Mouse (Mus musculus) MEL (cell line): ENCODE data around the gene Dlec1. TPM values are rescaled to one million over a fixed set of nuclear protein-coding genes. Genes with fewer than 3 reads are reported as not detected.

Experiments
- DNase-seq: peaks from one replicate; pipeline ENCODE4 v3.0.0; 2011; ENCODE audit warnings: low read depth, low spot score
- H3K27ac ChIP-seq: 2 replicates; pipeline ENCODE4 v1.5.1; 2012; ENCODE audit warnings: low read depth, mild to moderate bottlenecking, control low read depth, low read length, moderate library complexity; ENCODE audit not compliant: control insufficient read depth
- H3K27me3 ChIP-seq, 2 experiments: fragments of 150-350 bp in 1 of 2; sonication (generic) in 1 of 2; 2 replicates each; pipeline ENCODE4 v1.6.1; 2012; ENCODE audit warnings: low read length in 2 of 2, mild to moderate bottlenecking in 2 of 2, improper control_type of control experiment in 1 of 2, moderate library complexity in 1 of 2; ENCODE audit not compliant: insufficient read depth in 2 of 2, control insufficient read depth in 1 of 2
- H3K36me3 ChIP-seq, 2 experiments: 2 replicates each; pipeline ENCODE4 v1.6.1; 2012 to 2014; ENCODE audit warnings: low read length in 2 of 2, improper control_type of control experiment in 1 of 2, inconsistent platforms in 1 of 2, mild to moderate bottlenecking in 1 of 2; ENCODE audit not compliant: insufficient read depth in 2 of 2, control insufficient read depth in 1 of 2
- H3K4me1 ChIP-seq, 2 experiments: fragments of 150-350 bp in 1 of 2; sonication (generic) in 1 of 2; 2 replicates each; pipeline ENCODE4 v1.6.1; 2012; ENCODE audit warnings: low read length in 2 of 2, improper control_type of control experiment in 1 of 2, mild to moderate bottlenecking in 1 of 2; ENCODE audit not compliant: insufficient read depth in 2 of 2, control insufficient read depth in 1 of 2
- H3K4me3 ChIP-seq, 2 experiments: fragments of 150-350 bp in 1 of 2; sonication (generic) in 1 of 2; 2 replicates each; pipeline ENCODE4 v1.5.1; 2012; ENCODE audit warnings: low read depth in 2 of 2, low read length in 2 of 2, mild to moderate bottlenecking in 2 of 2, moderate library complexity in 2 of 2, control low read depth in 1 of 2, improper control_type of control experiment in 1 of 2; ENCODE audit not compliant: control insufficient read depth in 1 of 2, insufficient read depth in 1 of 2
- H3K79me2 ChIP-seq: 2 replicates; pipeline ENCODE4 v1.6.1; 2012; ENCODE audit warnings: mild to moderate bottlenecking, low read length, moderate library complexity; ENCODE audit not compliant: control insufficient read depth, poor library complexity, insufficient read depth
- H3K9ac ChIP-seq: 2 replicates; pipeline ENCODE4 v1.6.1; 2012; ENCODE audit warnings: low read depth, mild to moderate bottlenecking, control low read depth, low read length, moderate library complexity; ENCODE audit not compliant: control insufficient read depth, poor library complexity, severe bottlenecking
- H3K9me3 ChIP-seq: fragments of 150-350 bp; sonication (generic); replicated peaks from 2 replicates; pipeline ENCODE4 v1.6.1; 2012; ENCODE audit warnings: mild to moderate bottlenecking, low read length, improper control_type of control experiment, moderate library complexity; ENCODE audit not compliant: insufficient read depth
- BHLHE40 ChIP-seq: IDR thresholded peaks from 2 replicates; pipeline ENCODE4 v1.6.1; 2012; ENCODE audit warnings: low read depth, mild to moderate bottlenecking, inconsistent platforms, low read length, improper control_type of control experiment, borderline replicate concordance
- ETS1 ChIP-seq: IDR thresholded peaks from 2 replicates; pipeline ENCODE4 v1.6.1; 2012; ENCODE audit warnings: low read depth, mild to moderate bottlenecking, inconsistent platforms, low read length, improper control_type of control experiment, moderate library complexity
- GABPA ChIP-seq: IDR thresholded peaks from 2 replicates; pipeline ENCODE4 v1.6.1; 2012; ENCODE audit warnings: low read depth, mild to moderate bottlenecking, inconsistent platforms, low read length, improper control_type of control experiment, moderate library complexity
- GATA1 ChIP-seq: IDR thresholded peaks from 2 replicates; pipeline ENCODE4 v1.6.1; 2011; ENCODE audit warnings: low read depth, low read length, improper control_type of control experiment
- HCFC1 ChIP-seq: IDR thresholded peaks from 2 replicates; pipeline ENCODE4 v1.6.1; 2012; ENCODE audit warnings: low read depth, mild to moderate bottlenecking, inconsistent platforms, low read length, improper control_type of control experiment, moderate library complexity
- JUND ChIP-seq: IDR thresholded peaks from 2 replicates; pipeline ENCODE4 v1.6.1; 2011; ENCODE audit warnings: low read depth, mild to moderate bottlenecking, improper control_type of control experiment, low read length
- MAFK ChIP-seq: IDR thresholded peaks from 2 replicates; pipeline ENCODE4 v1.6.1; 2011; ENCODE audit warnings: low read depth, mild to moderate bottlenecking, low read length, improper control_type of control experiment, borderline replicate concordance
- MAZ ChIP-seq: IDR thresholded peaks from 2 replicates; pipeline ENCODE4 v1.6.1; 2012; ENCODE audit warnings: low read depth, mild to moderate bottlenecking, inconsistent platforms, low read length, improper control_type of control experiment
- MYB ChIP-seq: IDR thresholded peaks from 2 replicates; pipeline ENCODE4 v1.6.1; 2011; ENCODE audit warnings: mild to moderate bottlenecking, low read depth, low read length, improper control_type of control experiment
- RAD21 ChIP-seq: IDR thresholded peaks from 2 replicates; pipeline ENCODE4 v1.6.1; 2011; ENCODE audit warnings: mild to moderate bottlenecking, low read depth, low read length, improper control_type of control experiment
- TAL1 ChIP-seq: IDR thresholded peaks from 2 replicates; pipeline ENCODE4 v1.6.1; 2012; ENCODE audit warnings: mild to moderate bottlenecking, inconsistent platforms, low read length, moderate library complexity, mixed read lengths
- TCF12 ChIP-seq: IDR thresholded peaks from 2 replicates; pipeline ENCODE4 v1.6.1; 2014; ENCODE audit warnings: low read depth, mild to moderate bottlenecking, inconsistent platforms, low read length, improper control_type of control experiment, moderate library complexity
- UBTF ChIP-seq: IDR thresholded peaks from 2 replicates; pipeline ENCODE4 v1.6.1; 2012; ENCODE audit warnings: low read depth, mild to moderate bottlenecking, inconsistent platforms, low read length, improper control_type of control experiment, moderate library complexity, borderline replicate concordance; ENCODE audit not compliant: insufficient read depth
- USF1 ChIP-seq: IDR thresholded peaks from 2 replicates; pipeline ENCODE4 v1.6.1; 2014; ENCODE audit warnings: low read depth, mild to moderate bottlenecking, inconsistent platforms, low read length, improper control_type of control experiment, moderate library complexity
- USF2 ChIP-seq, 2 experiments: IDR thresholded peaks; 2 replicates each; pipeline ENCODE4 v1.6.1; 2011 to 2012; ENCODE audit warnings: improper control_type of control experiment in 2 of 2, low read length in 2 of 2, borderline replicate concordance in 1 of 2, inconsistent platforms in 1 of 2, low read depth in 1 of 2, mild to moderate bottlenecking in 1 of 2; ENCODE audit not compliant: insufficient read depth in 1 of 2
- ZKSCAN1 ChIP-seq: IDR thresholded peaks from 2 replicates; pipeline ENCODE4 v1.6.1; 2012; ENCODE audit warnings: low read depth, mild to moderate bottlenecking, inconsistent platforms, low read length, improper control_type of control experiment, moderate library complexity
- ZMIZ1 ChIP-seq: IDR thresholded peaks from 2 replicates; pipeline ENCODE4 v1.6.1; 2012; ENCODE audit warnings: low read depth, mild to moderate bottlenecking, inconsistent platforms, low read length, improper control_type of control experiment, moderate library complexity
- ZNF384 ChIP-seq: IDR thresholded peaks from 2 replicates; pipeline ENCODE4 v1.6.1; 2012; ENCODE audit warnings: low read depth, mild to moderate bottlenecking, inconsistent platforms, low read length, improper control_type of control experiment
- polyA plus RNA-seq, 2 experiments: library from polyadenylated mRNA; stranded (reverse) in 1 of 2; unstranded in 1 of 2; fragments of >175 nt in 1 of 2; fragments of >200 nt in 1 of 2; gene quantifications; 2 replicates each; pipeline versions ENCODE4 v1.2.1 to v1.2.4; 2012; ENCODE audit warnings: low replicate concordance in 2 of 2, low read depth in 1 of 2; ENCODE audit not compliant: insufficient read length in 2 of 2, insufficient read depth in 1 of 2, missing spikeins in 1 of 2
- total RNA-seq: library from RNA; depleted of rRNA; stranded (reverse); fragments of 300-350 nt; gene quantifications from 2 replicates; pipeline ENCODE4 v1.2.3, GENCODE M21; 2012

Dlec1 gene
- total and polyA plus RNA-seq, 3 experiments = 0.22 TPM; not detected in 2

DNA sequence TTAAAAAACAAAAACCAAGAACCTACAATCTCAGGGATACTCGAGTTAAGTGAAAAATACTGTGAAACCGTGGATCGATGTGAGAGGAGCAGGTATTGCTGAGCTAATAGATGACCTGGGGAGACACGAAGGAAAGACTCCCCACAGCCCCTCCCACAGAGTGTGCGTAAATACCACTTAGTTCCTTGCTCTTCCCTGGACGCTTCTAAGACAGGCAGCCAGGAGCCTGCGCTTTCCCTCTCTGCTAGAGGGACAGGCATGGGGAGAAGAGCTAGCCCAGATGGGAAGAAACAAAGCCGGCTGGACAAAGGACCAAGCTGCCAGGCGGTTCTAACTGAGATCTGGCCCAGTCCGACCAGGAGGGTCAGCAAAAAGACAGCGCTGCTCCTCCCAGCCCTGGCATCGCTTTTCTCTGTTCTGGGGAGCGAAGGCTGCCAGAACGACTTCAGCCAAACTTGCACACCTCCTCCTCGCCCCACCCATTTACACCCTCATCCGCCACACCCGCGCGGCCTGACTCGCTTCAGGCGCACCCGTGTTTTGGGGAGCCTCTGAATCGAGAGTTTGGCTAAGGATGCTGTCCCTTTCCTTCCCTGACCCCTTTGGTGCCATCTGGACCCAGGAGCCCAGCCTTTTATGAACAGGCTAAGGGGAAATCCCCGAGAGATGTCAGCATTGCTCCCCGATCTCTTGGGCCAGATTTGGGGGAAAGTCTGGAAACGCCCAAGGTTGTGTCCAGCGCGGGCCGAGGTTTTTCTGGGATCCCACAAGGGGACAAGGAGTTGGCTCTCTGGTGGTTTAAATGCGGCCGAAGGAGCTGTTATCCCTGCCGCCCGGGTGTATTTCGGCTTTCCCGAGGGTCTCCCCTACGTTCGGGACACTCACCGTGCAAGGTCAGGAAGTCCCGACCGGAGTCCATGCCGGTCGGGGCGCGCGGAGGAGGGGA, 9.5 kb upstream of the Dlec1 start:
- no peak overlapping the region for H3K4me3 ChIP-seq
- peaks cover 2% of the 10 kb centered on the region in 2 experiments; a peak in 2 of 4 replicates for H3K27me3 ChIP-seq
- no peak for DNase-seq
- H3K9ac ChIP-seq = no peak overlapping the region
- no peaks in the 10 kb centered on the region for H3K79me2 ChIP-seq
- no peaks in the 10 kb centered on the region for H3K9me3 ChIP-seq
- H3K36me3 ChIP-seq = no peaks in the 10 kb centered on the region
- H3K4me1 ChIP-seq = 0 out of 4 replicates have a peak, but pooled peaks cover 0 to 3% of the 10 kb centered on the region in 2 experiments
- TF ChIP-seq JUND (no peak), ZNF384 (no peak), ZMIZ1 (no peak), MAZ (no peak)
- no peak overlapping the region for H3K27ac ChIP-seq

DNA sequence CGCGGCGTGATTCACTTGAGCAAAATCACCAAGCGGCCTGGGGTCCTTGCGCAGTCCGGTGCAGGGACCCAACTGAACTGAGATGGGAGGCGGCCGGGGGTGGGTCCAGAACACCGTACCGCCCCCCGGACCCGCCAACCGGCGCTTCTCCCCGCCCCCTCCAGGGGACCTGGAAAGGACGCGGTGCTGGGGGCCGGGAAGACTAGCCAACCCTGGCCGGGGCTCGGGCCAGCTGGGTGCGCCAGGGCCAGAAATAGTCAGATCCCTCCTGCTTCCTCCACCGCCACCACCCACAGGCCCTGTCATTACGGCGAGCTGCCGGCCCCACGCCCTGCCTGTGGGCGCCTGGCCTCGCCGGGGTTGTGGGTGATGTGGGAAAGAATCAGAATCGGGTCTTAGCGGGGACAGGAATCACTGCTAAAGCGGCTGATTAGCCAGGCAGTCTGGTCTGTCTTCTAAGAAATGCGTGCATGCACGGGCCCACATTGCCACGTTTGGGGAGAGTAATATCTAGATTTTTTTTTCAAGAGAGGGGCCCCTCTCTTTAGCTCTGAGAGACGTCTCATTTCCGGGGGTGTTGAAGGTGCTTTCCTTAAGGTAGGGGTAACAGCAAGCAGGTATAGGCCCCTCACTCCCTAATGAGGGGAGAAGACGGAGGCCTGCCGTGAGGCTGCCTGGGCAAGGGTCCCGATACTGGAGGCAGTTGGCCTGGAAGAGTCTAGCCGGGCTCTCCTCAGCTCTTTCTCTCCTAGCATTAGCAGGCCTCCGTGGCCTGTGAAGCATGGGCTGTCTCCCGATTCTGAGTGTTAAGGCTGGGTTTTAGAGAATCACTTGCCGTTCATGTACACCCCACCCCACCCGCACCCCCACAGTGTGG, 8.6 kb upstream of the Dlec1 start, which contains the start of gene Plcd1:
Gene Plcd1, minus strand, starts transcription at position 84 of the 877 bp plus-strand sequence.
- Histone ChIP-seq H3K4me1 (no peaks in the 10 kb centered on the region), H3K36me3 (no peaks in the 10 kb centered on the region), H3K79me2 (no peaks in the 10 kb centered on the region), H3K4me3 (no peak within 1 kb of the TSS), H3K27me3 (peaks cover 4 to 5% of the 10 kb centered on the region in 2 experiments; a peak in 3 of 4 replicates)
- DNase-seq = no peak
- TF ChIP-seq MAZ = no peak
- TF ChIP-seq MYB = no peak
- no peak for TF ChIP-seq ZMIZ1
- TF ChIP-seq, all 39 proteins: peak for 0
- Histone ChIP-seq H3K9ac (no peak within 1 kb of the TSS), H3K27ac (no peak within 1 kb of the TSS), H3K9me3 (no peaks in the 10 kb centered on the region)

DNA sequence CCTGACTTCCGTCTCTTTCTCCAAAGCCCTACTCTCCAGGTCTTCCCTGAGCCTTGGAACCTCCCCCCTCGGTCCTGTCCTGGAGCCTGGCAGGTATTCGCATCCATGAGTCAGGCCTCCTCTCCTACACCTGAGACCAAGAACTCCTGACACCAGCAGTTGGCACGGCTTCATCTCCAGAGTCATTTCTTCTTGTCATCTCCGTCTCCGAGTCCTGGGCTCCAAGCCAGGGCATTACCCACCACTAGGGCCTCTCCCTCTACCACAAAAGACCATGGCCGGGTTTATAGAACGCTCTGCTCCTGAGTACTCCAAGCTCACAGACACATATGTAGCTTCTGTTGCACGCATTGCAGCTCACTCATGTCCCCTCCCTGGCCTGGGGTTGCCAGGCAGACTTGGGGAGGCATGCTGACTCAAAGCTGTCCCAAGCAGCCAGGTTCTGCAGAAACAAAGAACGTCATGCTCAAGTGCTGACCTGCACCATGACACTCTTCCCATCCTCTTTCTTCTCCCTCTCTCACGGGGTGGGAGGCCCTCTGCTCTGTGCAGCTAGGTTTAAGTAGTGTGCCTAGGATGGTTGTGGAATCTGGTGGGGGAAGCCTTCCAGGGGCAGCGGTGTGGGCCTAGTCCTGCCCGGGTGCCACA, 7.7 kb upstream of the Dlec1 start:
- DNase-seq = no peak
- Histone ChIP-seq H3K27me3 (peaks cover 4 to 5% of the 10 kb centered on the region in 2 experiments; a peak in 3 of 4 replicates), H3K27ac (no peak overlapping the region), H3K4me3 (no peak overlapping the region), H3K9ac (no peak overlapping the region), H3K4me1 (no peaks in the 10 kb centered on the region), H3K9me3 (no peaks in the 10 kb centered on the region), H3K79me2 (no peaks in the 10 kb centered on the region), H3K36me3 (no peaks in the 10 kb centered on the region)
- no peak for TF ChIP-seq ZKSCAN1
- TF ChIP-seq BHLHE40 = no peak
- TF ChIP-seq GABPA = no peak
- no peak for TF ChIP-seq UBTF
- no peak for TF ChIP-seq USF1
- no peak for TF ChIP-seq ZMIZ1
- no peak for TF ChIP-seq ETS1
- TF ChIP-seq MYB = no peak
- no peak for TF ChIP-seq TAL1
- TF ChIP-seq TCF12 = no peak
- no peak for TF ChIP-seq MAFK
- no peak for TF ChIP-seq GATA1
- no peak for TF ChIP-seq RAD21
- no peak for TF ChIP-seq HCFC1
- TF ChIP-seq USF2 (IDR thresholded peaks at IDR 0.05; ENCODE audit: borderline replicate concordance in 1 of 2, insufficient read depth in 1 of 2, low read depth in 1 of 2, low read length in 2 of 2) = no peak
